Mouse (Mus musculus) cerebellum, adult 18-20 months (tissue): ENCODE data around the gene Grm1.

Experiments
- DNase-seq, 2 experiments: peaks; one replicate each; pipeline ENCODE4 v3.0.0; 2021

The Grm1 gene

DNA sequence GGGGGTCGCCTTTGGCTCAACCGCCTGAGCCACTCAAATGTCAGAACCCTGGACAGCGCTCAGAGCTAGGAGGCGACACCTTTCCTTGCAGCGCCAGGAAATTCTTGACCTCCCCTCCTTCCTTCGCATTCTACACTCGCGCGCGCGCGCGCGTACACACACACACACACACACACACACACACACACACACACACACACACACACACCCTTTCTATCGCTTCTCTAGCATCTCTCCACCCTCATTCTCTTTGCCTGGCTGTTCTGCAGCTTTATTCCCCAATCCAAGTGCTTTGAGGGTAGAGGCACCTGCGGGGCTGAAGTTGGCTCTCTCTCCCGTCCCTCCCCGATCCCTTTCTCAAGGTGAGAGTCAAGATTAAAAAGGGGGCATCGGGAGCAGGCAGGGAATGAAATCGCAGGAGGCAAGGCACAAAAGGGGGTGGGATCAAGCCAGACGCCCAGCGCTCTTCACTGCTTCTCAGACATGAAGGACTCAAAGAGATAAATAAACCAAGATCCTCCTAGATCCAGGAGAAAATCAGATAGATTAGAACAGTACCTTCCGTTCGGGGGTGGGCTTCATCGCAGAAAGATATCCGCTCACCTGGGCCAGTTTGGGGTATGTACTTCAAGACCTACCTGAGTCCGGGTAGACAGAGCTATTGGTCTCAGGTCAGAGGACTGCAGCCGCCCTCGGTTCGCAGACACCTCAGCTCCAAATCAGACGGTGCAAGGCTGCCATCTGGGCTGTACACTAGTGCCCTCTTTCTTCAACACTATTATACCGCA lies at the start of gene Grm1:
Gene Grm1 (minus strand): TSS at position 746 of the 788 bp plus-strand sequence.
- peak; percentile 81 to 87 for DNase-seq

DNA sequence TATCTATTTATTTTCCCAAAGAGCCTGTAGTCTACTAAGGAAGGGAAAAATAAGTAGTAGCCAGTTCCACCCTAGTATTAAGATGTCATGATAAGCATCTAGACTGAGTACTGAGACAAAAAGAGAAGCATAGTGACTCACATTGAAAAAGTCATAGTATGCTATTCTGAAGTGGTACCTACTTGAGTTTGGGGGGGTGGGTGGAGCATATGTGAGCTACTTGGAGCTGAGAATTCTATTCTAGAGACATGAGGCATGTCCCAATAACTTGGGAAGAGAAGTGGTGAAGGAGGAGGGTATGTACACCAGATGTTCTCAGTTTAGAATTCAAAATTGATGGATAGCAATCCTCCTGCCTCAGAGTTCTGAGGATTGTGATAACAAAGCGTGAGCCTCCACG lies 39.6 kb upstream of the Grm1 start:
- no peak for DNase-seq

DNA sequence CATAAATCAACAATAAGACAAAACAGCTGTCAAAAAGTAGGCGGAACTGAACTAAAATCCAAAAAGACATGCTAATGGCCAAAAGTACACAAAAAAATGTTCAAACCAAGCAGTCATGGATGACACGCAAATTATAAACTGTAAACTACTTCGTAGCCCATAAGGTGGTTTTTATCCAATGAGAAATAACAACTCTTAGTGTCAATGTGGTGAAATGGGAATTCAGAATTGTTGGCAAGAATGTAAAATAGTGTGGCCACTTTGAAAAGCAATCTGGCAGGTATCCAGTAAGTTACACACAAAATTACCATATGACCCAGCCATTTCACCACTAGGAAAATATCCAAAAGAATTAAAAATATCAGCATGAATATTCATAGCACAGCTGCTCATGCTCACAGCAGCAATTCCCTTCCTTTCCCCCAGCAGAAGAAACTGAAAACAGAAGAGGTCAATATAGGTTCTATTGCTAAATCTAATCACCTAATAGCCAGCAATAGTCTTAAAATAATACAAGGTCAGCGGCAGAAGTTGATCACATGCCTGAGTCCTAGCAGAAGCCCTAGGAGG lies 16.4 kb upstream of the Grm1 start:
- DNase-seq = no peak

DNA sequence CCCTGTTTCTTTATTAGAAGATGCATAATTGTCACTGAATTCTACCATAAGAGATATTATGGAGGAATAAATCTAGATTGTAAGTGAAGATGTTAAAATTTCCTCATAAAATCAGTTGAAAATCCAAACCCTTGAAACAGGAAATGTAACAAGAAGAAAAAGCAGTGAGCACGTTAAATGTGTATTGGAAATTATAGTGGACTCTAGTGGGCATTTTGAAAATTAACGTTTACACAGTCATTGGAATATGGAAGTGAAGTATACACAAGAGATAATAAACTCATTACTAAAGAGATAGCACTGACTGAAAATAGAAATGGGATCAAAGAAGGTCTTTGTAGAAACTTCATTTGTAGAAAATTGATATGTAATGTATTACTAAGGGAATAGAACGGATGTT lies 4.2 kb upstream of the Grm1 start:
- no peak for DNase-seq

DNA sequence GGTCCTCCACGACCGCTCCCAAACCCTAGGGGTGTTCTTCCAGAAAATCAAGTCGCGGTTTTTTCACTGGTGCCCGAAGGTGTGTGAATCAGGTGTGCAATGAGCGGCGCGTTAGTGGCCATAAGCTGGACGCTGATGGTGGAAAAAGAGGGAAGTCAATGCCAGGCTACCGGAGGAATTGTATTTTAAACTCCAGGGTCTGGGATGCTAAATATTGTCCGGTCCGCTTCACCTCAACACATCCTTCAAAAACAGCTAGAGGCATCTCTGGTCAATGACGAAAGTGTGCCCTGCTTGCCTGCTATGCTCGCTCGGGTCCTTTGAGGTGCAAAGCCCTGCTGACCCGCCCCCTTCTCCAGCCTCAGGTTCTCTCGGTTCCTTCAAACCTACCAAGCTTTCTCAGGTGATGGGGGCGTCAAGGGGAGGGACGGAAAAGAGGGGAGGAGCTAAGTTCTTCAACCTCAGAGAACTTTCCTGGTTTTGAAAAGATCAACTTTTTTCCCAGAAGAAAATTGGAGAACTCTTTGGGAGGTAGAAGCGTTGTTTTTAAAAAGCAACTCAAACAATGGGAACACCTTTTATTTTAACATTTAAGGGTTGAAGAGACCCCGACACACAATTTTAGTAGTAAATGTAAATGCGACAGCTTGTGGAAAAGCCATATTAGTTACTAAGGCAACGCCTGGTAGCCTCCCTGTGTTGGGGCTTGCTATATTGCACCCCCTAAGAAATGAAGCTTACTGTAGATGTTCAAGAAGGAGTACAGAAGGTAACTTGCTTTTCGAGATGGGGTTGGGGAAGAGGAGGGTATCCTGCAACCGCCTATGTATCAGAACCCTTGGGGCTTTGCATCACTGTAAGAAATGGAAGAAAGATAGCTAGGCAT lies 1.2 kb downstream of the Grm1 start:
- DNase-seq = peak in 1 of 2 experiments; percentile 62

DNA sequence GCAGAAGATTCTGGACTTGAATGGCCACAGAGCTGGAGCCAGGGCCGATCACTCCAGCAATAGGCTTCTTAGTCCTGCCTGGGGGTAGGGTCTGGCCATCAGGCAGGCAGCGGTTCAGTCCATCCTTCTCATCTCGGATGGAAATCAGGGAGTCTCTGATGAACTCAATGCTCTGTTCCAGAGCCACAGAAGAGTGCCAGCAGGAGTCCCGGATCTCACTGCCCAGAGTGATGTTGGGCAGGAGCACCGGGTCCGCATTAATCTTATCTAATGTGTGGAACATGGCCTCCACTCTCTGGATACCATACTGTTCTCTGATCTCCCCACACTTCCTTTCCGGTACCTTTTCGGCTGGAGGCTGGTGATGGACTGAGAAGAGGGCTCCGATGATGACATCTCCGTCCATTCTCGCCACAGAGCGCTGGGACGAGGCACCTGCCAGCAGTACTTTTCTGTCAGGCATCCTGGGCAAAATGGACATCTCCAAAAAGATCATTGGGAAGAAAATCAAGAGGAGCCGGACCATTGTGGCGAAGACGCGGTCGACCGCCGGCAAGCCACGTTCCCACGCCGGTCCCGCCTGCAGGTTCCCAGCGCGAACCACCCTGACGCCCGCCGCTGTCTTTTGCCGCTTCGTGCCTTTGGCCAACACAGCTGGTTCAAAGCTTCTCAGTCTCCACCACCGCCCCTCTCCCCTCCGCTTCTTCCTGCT lies 2.0 kb downstream of the Grm1 start:
- DNase-seq = peak; percentile 57 to 71

DNA sequence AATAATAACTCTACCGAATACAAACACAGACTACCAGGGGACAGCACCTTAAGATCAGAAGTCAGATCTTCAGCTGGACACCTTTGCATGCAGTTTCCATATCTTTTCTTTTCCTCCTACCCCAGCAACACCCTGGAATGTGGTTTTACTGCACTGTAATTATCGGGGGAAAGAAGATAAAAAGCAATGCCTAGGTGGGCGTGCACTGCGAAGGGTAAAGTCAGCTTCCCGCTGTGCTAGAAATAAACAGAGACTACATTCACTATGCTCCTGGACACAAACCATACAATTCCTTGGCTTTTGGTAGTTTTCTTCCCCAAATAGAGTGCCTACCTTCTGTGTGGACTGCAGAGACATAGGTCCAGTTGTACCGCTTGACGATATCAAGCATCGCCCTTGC lies 2.6 kb downstream of the Grm1 start:
- peak in 1 of 2 experiments; percentile 41 for DNase-seq

DNA sequence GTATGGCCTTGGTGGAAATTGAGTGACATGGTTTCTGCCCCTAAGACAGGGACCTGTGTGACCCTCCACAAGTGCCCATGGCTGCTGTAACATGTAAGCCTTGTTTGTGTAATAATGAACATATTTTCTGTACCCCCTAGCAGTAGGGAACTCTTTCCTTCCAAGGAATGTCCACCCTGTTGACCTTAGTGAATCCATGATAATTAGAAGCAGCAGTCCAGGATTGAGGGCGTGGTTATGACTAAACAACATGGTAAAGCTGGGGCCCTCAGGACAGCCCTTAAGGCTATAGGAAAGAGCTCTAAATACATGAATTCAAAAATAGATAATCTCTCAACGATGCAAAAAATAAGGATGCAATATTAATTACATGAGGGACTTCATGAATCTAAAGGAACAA lies 17.0 kb downstream of the Grm1 start:
- DNase-seq = no peak

DNA sequence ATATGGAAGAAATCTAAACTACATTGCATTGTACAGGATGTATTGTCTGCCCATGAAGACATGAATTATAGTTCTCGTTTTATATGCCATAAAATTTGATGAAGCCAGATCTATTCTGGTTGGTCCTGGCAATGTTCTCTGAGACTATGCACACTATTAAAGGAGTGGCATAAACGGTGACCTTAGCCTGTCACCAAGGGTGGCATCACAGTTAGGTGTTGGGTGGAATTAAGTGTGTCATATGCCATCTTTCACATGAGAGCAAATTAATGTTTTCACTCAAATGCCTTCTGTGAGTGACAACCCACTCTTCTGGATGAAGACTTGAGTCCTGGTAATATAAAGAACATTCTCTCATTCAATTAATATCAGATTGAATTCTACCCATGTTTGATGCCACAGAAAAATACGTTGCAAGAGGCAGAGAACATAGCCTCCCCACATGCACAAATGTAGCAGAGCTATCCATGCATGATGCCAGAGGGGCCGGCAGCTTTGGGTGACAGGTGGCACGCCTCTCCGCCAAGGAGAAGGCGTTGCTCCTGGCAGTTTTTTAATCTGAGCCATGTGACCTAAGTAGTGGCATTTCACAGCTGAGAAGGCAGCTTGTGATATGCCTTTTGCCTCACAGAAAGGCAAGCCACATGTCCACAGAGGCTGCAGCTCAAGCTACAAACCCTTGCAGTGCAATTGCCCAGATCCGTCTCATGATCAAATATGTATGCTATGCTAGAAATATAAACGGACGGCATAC lies 20.7 kb downstream of the Grm1 start:
- peak; percentile 86 to 91 for DNase-seq

DNA sequence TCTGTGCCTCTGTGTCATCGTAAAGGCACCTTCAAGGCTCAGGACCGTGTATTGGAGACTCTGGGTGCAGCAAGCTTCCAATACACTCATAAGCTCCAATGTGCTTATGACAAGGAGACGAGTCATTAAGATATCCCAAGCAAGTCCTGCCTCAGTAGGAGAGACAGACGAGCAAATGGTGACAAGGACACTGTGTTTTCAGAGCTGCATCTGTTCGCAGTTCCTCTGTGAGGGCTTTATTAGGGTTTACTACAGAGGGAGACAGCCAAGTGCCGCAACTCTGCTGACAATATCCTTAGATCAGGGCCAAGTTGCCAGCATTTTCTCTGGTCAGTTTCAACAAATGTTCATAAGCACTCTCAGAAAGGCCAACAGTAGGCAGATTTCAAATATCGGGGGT lies 32.8 kb downstream of the Grm1 start:
- peak; percentile 61 for DNase-seq

DNA sequence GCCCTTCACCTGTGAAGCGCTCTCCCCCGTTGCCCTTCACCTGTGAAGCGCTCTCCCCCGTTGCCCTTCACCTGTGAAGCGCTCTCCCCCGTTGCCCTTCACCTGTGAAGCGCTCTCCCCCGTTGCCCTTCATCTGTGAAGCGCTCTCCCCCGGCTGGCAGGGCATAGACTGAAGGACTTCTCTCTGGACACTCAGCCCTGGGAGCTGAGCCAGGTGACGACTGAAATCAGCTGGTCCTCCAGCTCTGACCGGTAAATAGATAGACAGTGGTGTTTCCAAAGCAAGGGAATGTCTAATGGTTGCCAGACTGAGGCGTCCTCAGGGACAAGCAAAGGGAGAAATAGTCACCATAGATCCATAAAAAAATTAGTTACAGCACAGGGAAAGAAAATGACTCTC lies 36.7 kb downstream of the Grm1 start:
- DNase-seq = peak; percentile 79 to 86

DNA sequence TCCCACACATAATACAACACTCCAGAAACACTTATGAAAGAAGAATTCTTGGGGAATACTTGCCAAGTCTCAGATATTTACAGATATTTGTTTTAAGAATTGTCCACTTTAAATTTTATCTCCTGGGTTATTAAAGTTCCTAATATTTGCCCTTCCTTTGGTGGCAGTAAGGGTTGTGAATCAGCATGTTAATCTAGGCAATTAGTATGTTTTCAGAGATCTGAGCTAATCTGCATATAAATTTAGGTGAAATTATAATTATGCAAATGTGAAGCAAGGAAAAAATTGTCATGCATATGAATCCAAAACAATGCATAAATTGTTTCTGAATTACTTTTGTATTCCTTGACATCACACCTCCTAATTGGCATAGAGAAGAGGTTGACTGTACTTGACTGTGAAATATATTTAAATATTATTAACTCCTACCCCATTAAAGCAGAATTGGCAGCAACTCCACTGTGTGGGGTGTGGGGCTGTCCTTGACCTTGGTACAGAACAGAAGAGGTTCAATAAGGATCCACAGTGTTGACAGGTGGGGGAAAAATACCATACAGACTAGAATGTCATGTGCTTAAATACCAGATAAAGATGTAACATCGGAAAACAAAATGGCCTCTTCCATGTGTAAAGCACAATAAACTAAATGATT lies 37.6 kb downstream of the Grm1 start:
- no peak for DNase-seq

DNA sequence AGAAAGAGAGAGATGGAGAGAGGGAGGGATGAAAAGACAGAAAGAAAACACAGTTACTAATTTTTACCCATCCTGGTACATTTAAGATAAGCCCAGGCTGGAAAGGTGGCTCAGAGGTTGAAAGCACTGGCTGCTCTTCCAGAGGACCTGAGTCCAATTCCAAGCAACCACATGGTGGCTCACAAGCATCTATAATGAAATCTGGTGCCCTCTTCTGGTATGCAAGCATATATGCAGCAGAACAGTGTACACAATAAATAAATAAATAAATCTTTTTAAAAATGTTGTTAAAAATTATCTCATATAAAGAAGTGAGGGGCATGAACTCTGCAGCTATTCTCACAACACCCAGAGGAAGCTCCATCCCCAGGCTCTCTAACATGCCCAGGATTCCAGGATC lies 42.8 kb downstream of the Grm1 start:
- DNase-seq = no peak

DNA sequence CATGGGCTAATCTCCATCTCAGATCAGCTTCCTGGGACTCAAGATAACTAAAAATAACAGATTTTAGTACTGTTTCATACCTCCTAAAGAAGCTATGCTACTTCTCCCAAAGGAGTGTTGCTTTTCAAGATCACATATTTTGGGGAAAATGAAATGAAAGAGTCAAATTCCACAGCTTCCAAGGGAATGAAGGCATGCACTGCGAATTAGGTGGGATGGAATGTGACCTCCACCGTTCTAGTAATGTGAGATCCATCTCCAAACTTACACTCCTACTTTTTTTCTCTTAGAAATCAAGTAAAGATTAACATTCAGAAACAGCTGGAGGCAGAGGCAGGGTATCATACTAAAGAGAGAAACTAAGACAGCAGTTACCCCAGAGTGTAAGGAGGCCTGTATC lies 49.9 kb downstream of the Grm1 start:
- DNase-seq = no peak

DNA sequence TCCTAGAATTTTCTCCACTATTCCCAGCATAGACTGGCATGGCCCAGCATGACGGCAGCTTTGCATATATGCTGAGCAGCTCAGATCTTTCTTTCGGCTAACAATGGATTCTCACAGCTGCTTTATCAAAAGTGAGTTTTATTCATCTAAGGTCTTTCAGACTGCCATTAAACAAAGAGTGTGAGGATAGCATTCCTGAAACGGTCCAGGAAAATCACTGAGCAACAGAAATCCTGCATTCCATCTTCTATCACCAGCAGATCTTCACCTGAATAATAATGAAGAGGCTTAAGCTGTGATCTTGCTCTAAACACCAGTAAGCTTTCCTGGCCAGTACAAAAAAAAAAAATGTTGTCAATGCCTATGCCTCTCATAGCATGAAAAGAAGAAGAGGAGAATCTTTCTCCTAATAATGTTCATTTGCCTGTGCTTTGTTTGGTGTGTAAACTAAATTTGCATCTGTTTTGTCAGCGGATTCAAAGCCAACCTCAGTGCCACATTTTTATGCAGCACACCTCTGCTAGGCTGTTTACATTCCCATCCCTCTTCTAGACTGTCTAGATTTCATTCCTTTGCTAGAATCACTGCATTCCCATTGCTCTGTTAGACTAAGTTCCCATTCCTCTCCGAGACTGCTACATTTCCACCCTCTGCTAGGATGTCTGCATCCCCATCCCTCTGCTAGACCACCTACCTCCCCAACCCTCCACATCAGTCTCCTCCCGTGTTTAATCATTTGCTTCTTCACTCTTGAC lies 56.2 kb downstream of the Grm1 start:
- DNase-seq = no peak

DNA sequence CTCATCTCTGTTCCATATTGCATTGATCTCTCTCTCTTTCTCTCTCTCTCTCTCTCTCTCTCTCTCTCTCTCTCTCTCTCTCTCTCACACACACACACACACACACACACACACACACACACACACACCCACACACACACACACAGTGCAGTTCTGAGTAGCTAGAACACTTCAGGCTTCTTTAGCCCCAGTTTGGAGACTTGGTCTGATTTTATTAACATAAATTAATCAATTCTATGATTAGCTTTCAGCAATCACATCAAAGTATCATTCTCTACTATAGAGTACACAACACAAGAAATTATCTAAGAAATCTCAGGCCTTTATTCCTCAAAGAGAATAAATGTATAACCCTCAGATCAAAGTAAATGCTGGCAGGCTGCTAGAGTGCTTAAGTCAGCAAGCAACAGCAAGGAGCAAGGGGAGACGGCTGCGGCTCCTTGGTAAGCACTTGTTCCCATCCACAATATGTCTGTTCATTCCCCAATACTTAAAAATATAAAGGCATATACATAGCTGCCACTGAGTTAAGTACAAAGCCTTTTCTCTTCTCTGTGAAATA lies 63.1 kb downstream of the Grm1 start:
- DNase-seq = no peak

DNA sequence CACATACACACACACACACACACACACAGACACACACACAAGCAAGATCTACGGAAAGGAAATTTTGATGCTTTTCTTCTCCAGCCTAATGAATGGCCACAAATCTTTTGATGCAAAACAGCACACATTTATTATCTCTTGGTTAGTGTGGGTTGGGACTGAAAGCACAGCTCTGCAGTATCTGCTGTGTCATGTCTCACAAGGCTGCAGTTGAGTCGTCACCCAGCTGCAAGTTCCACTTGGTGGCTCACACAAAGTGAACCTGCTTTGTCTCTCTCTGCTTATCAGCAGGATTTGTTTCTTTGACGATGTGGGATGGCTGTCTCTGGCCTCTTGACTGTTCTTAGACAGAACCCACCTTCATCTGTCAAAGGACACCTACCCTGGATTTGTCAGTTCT lies 68.5 kb downstream of the Grm1 start:
- DNase-seq = no peak

DNA sequence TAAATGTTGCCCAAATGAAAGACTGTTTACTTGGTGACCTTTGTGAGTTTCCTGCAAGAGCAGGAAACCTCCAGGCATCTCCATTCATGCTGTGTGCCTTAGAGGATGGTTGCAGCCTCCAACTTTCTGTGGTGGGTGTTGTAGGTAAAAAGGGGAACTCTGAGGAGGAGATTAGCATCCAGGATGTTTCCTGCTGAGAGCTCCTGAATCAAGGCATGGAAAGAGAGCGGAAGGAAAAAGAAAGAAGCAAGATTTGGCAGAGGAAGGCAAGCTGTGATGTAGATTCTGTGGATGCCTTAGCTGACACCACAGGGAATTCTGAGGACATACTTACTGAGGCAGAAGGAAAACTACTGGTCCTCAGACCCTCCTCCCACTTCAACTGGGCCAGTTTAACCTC lies 85.4 kb downstream of the Grm1 start:
- no peak for DNase-seq

DNA sequence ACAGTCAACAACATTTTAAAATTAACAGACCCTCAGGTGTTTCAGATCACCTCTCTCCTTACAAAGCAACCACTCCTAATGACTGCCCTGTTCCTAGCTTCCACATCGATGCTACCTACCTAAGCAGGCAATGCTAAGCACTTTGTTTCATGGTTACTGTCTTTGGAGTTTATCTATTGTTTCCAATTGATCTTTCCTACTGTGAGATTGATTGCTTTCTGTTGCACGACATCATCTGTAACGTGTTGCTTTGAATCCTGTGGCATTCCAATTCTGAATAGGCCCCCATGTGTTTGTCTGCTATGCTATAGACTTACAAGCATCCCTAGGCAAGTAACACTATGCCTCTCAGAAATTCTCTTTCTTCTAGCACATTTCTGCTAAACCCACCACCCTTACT lies 90.4 kb downstream of the Grm1 start:
- no peak for DNase-seq

DNA sequence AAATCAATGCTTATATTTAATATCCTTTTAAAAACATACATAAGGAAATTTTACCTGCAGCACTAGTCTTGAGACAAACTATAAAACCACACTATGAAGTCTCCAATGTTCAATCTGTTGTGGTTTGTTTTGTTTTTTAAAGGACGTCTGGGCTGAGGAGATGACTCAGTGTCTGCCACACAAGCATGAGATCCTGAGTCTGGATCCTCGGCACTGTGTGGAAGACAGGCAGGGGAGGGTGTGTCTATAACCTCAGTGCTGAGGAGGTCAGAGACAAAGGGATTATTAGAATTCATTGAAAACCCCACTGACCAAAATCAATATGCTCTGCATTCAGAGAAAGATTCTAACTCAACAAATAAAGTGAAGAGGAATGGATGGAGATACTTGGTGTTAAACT lies 110.8 kb downstream of the Grm1 start:
- no peak for DNase-seq
